Mouse (Mus musculus) ES-Bruce4 (cell line): ENCODE data around the gene Hmcn2.

Source experiments
- CTCF ChIP-seq: IDR thresholded peaks from one replicate; pipeline ENCODE4 v1.8.1; 2011; ENCODE audit warnings: low read depth, low read length
- EP300 ChIP-seq: IDR thresholded peaks from 2 replicates; pipeline ENCODE4 v1.6.1; 2011; ENCODE audit warnings: low read depth, low read length; ENCODE audit not compliant: insufficient read depth
- POLR2A ChIP-seq: IDR thresholded peaks from one replicate; pipeline ENCODE4 v1.8.1; 2011; ENCODE audit warnings: low read length; ENCODE audit not compliant: insufficient read depth

GRCm38 (mm10) chr2:31422576-31422975, 108.4 kb downstream of the Hmcn2 start:
- TF ChIP-seq CTCF (no peak), POLR2A (no peak), EP300 (no peak)
